Mouse (Mus musculus) adrenal gland, adult 8-10 months (tissue): Measurements from ENCODE around the gene Etfdh. TPM values are rescaled to one million over a fixed set of nuclear protein-coding genes. Genes with fewer than 3 reads are reported as not detected.
"Not testable (repeated sequence)": the region's sequence is repeated elsewhere in the genome, so short reads cannot be mapped to it uniquely, and the experiment has no call there.

Experiments used
- DNase-seq: peaks from one replicate; pipeline ENCODE4 v3.0.0; 2022
- total RNA-seq, 4 experiments: library from RNA; stranded (reverse); gene quantifications; 2 replicates each; pipeline ENCODE4 v1.2.4; 2022

Gene Etfdh
- total RNA-seq, 4 experiments from 2014 or later: 103 to 174 (median 153) TPM

GRCm38 (mm10) chr3:79576865-79577264 lies 52.4 kb downstream of the Etfdh start:
- DNase-seq: no peak

- DNase-seq: no peak
These were observed 52.9 kb downstream of the Etfdh start for GRCm38 (mm10) chr3:79576468-79576816.

GRCm38 (mm10) chr3:79575576-79576467 lies 53.5 kb downstream of the Etfdh start:
- no peak for DNase-seq

GRCm38 (mm10) chr3:79574336-79574735 lies 55.0 kb downstream of the Etfdh start:
- no peak for DNase-seq

- not testable (repeated sequence) for DNase-seq
These were observed 55.9 kb downstream of the Etfdh start for GRCm38 (mm10) chr3:79573376-79573775.

- no peak for DNase-seq
These were observed 56.9 kb downstream of the Etfdh start for GRCm38 (mm10) chr3:79572399-79572798.

- no peak for DNase-seq
These were observed 60.0 kb downstream of the Etfdh start for GRCm38 (mm10) chr3:79569351-79569681.

- no peak for DNase-seq
These were observed 60.5 kb downstream of the Etfdh start for GRCm38 (mm10) chr3:79568629-79569350.

- peak; percentile 91 for DNase-seq
These were observed 61.5 kb downstream of the Etfdh start, which contains the start of gene Fnip2 for GRCm38 (mm10) chr3:79567703-79568362. Fnip2 (minus strand) TSS chr3:79567796.

- peak; percentile 28 for DNase-seq
These were observed 62.3 kb downstream of the Etfdh start for GRCm38 (mm10) chr3:79566716-79567691.

- no peak for DNase-seq
These were observed 64.3 kb downstream of the Etfdh start for GRCm38 (mm10) chr3:79564875-79565606.

GRCm38 (mm10) chr3:79563511-79563910 lies 65.8 kb downstream of the Etfdh start:
- DNase-seq: no peak

GRCm38 (mm10) chr3:79561784-79562715 lies 67.2 kb downstream of the Etfdh start:
- no peak for DNase-seq

GRCm38 (mm10) chr3:79560555-79560954 lies 68.7 kb downstream of the Etfdh start:
- DNase-seq: no peak

GRCm38 (mm10) chr3:79559773-79560045 lies 69.6 kb downstream of the Etfdh start:
- DNase-seq: no peak

- DNase-seq: no peak
These were observed 70.1 kb downstream of the Etfdh start for GRCm38 (mm10) chr3:79559021-79559772.

GRCm38 (mm10) chr3:79555061-79555460 lies 74.2 kb downstream of the Etfdh start:
- no peak for DNase-seq
